Mouse (Mus musculus): ENCODE data around the gene Stx18. TPM values are rescaled to one million over a fixed set of nuclear protein-coding genes. Genes with fewer than 3 reads are reported as not detected.

Stx18 gene
- 47.3 and 50.4 TPM in 2 replicates for polyA plus RNA-seq (2012; rRNA removed)

DNA sequence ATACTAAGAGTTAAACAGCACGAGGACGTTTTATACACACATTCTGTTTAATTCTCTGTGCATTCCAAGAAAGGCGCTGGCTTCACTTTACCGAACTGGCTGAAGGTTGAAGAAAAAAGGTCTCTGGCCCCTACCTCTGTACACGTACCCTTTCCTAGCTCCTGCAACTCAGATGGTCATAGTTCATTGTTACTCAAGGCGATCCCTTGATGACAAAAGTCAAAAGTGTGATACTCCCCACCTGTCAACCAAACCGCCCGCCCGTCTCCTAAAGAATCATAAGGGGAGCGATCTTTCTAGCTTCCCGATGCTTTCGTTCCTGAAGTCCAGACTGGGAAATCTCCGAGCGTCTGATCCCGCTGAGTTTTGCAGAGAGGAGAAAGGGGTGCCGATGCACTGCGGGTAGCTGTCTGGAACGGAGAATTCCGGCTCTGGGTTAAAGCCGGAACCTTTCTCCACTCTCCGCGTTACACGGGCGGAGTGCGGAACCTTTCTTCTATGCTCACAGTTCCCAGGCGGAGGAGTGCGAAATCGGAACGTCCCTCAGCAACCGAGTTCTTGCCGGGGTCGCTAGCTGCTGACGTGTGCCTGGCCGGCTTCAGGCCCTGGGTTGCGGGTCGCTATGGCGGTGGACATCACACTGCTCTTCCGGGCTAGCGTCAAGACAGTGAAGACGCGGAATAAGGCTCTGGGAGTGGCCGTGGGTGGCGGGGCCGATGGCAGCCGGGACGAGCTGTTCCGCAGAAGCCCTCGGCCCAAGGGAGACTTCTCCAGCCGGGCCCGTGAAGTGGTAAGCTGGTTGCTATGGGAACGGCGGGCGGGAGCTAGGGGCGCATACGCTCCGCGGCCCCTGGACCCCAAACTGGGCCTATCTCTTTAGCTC lies at the start of gene Stx18:
TSS of gene Stx18 (plus strand) at position 33 of the 883 bp plus-strand sequence.
- Histone ChIP-seq H3K4me1 (ENCODE audit: control insufficient read depth, insufficient read depth, low read length) (peaks cover 4% of the 10 kb centered on the region; the same call in 1 of the 2 replicates), H3K4me3 (ENCODE audit: insufficient read depth, low read length) (peak within 1 kb of the TSS; percentile 81), H3K27ac (ENCODE audit: insufficient read depth, low read length) (no peak within 1 kb of the TSS; the same call in 1 of the 2 replicates)
- no peak for TF ChIP-seq CTCF (IDR thresholded peaks at IDR 0.05; ENCODE audit: extremely low read depth, insufficient read depth, low read length)
- peak; percentile 75; the same call in 1 of the 2 replicates for TF ChIP-seq POLR2A (IDR thresholded peaks at IDR 0.05; ENCODE audit: extremely low read depth, insufficient read depth, low read length)

DNA sequence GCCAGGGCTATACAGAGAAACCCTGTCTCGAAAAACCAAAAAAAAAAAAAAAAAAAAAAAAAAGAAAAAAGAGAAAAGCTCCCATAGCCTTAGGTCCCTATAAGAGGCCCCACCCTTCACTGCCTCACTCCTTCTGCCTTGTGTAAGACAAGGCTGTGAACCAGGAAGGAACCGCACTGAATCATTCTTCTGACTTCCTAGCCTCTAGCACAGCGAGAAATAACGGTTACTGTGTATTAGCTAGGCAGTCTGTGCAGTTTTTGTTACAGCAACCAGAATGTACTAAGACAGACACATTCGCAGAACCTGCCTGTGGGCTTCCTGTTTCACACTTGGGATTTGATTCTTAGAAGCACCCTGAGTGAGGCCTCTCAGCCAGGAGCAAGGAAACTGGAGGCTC lies 46.2 kb upstream of the Stx18 start:
- no peak overlapping the region for H3K27ac ChIP-seq (ENCODE audit: insufficient read depth, low read length)

DNA sequence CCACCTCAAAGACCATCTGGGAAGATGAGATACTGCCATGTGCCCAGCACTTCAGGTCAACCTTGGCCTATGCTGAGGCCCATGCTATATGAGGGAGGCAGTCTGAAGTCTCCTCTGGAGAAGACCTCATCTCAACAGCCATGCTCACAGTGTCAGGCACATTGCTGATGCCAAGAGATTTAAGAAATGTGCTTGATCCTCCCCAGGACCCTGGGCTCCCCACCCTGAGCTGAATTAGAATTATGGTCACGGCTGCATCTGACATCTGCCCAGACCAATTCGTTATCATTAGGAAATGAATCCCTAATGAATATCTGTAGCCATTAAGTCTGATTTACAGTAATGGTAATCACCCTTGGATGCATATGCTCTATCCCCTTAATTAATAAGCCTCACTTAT lies 39.7 kb upstream of the Stx18 start:
- no peak for TF ChIP-seq POLR2A (IDR thresholded peaks at IDR 0.05; ENCODE audit: extremely low read depth, insufficient read depth, low read length)
- TF ChIP-seq CTCF (IDR thresholded peaks at IDR 0.05; ENCODE audit: extremely low read depth, insufficient read depth, low read length), result no peak

More for the DNA sequence above, 46.2 kb upstream of the Stx18 start:
- Histone ChIP-seq H3K4me1 (ENCODE audit: control insufficient read depth, insufficient read depth, low read length) (no peaks in the 10 kb centered on the region), H3K4me3 (ENCODE audit: insufficient read depth, low read length) (no peak overlapping the region)
- TF ChIP-seq POLR2A (IDR thresholded peaks at IDR 0.05; ENCODE audit: extremely low read depth, insufficient read depth, low read length) (no peak), CTCF (IDR thresholded peaks at IDR 0.05; ENCODE audit: extremely low read depth, insufficient read depth, low read length) (no peak)

DNA sequence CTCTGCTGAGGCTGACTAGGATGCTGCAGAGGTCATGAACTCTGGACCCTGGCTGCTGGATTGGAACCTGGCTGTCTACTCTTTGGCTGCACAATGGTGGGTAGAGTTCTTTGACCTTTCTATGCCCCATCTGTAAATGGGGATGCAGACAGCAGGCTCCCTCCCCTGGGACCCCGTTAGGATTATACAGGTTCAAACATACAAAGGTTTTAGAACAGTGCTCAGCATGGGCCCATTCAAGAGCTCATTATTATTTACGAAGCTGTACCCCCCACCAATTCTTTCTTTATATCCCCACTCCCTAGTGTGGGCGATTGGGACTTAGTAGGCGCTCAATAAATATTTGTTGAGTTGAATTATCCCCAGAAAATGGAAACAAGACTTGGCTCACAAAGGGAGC lies 36.0 kb upstream of the Stx18 start:
- Histone ChIP-seq H3K4me3 (ENCODE audit: insufficient read depth, low read length) (no peak overlapping the region), H3K27ac (ENCODE audit: insufficient read depth, low read length) (no peak overlapping the region), H3K4me1 (ENCODE audit: control insufficient read depth, insufficient read depth, low read length) (no peaks in the 10 kb centered on the region)
- TF ChIP-seq POLR2A (IDR thresholded peaks at IDR 0.05; ENCODE audit: extremely low read depth, insufficient read depth, low read length) (no peak), CTCF (IDR thresholded peaks at IDR 0.05; ENCODE audit: extremely low read depth, insufficient read depth, low read length) (no peak)

More for the DNA sequence above, 39.7 kb upstream of the Stx18 start:
- Histone ChIP-seq H3K4me1 (ENCODE audit: control insufficient read depth, insufficient read depth, low read length) (no peaks in the 10 kb centered on the region), H3K27ac (ENCODE audit: insufficient read depth, low read length) (no peak overlapping the region), H3K4me3 (ENCODE audit: insufficient read depth, low read length) (no peak overlapping the region)

DNA sequence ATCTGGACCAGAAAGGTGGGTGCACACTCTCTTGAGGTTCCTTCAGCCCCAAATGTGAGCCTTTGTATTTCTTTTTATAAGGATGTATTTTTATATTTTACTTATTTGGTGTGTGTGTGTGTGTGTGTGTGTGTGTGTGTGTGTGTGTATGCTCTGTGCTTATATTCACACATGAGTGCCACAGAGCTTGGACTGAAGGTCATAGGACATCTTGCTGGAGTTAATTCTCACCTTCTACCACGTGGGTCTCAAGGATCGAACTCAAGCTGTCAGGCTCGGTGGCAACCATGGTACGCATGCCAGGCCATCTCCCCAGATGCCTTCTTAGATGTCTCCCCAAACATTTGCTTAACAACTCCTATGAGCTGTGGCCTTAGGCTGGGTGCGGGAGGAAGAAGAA lies 33.8 kb upstream of the Stx18 start:
- Histone ChIP-seq H3K27ac (ENCODE audit: insufficient read depth, low read length) (no peak overlapping the region), H3K4me3 (ENCODE audit: insufficient read depth, low read length) (no peak overlapping the region), H3K4me1 (ENCODE audit: control insufficient read depth, insufficient read depth, low read length) (no peaks in the 10 kb centered on the region)
- TF ChIP-seq CTCF (IDR thresholded peaks at IDR 0.05; ENCODE audit: extremely low read depth, insufficient read depth, low read length) (no peak), POLR2A (IDR thresholded peaks at IDR 0.05; ENCODE audit: extremely low read depth, insufficient read depth, low read length) (no peak)

DNA sequence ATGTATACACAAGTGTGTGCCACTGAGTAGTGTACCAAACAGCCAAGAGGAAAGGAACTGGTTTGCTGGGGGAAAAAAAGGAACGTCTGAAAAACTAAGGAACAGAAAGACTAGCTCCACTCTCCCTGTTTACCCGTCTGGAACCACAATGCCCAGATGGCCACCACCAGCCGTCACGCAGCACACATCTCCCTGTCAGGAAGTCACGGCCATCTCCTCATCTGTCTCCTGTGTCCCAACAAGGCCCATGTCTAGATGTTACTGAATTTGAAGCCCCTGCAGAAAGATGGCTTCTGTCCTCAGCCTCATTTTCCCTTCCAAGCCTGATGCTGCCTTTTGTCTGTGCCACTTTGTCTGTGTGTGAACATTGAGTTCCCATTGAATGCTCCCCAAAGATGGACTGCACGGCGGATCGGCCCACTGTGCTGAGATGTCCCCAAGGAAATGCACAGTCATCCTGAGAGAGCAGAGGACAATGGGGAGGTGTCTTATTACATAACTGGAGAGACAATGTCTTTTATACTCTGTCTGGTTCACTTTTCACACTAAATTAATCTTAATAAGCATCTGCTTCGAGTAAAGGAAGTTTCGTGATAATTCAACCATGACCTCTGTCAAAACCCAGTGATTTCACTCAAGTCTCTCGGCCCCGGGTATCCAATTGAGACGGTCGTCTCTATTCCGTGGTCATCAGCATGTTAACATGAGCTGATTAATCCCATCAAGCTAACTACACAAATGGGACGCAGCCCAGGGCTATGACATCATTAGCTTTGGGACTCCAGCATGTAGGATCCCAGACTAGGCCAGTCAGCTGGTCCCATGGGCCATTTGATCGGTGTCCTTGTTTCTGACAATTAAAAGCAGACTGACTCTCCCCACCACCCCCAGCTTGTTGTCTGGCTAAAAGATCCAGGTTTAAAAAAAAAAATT lies 31.9 kb upstream of the Stx18 start:
- no peaks in the 10 kb centered on the region for H3K4me1 ChIP-seq (ENCODE audit: control insufficient read depth, insufficient read depth, low read length)
- TF ChIP-seq CTCF (IDR thresholded peaks at IDR 0.05; ENCODE audit: extremely low read depth, insufficient read depth, low read length) (no peak), POLR2A (IDR thresholded peaks at IDR 0.05; ENCODE audit: extremely low read depth, insufficient read depth, low read length) (no peak)
- H3K27ac ChIP-seq (ENCODE audit: insufficient read depth, low read length), result no peak overlapping the region
- H3K4me3 ChIP-seq (ENCODE audit: insufficient read depth, low read length), result no peak overlapping the region

DNA sequence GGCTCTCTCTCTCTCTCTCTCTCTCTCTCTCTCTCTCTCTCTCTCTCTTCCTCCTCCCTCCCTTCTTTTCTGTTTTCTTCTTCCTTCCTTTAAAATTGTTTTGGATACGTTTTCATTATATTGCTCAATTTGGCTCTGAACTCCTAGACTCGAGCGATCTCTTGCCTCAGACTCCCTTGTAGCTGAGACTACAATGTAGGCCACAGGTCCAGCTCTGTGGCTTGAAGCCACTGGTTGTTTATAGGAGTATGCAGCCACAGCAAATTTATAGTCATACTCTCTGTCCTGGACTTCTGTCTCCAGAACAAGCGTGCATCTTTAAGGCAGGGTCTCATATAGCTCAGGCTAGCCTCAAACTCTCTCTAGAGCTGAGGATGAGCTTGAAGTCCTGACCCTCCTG lies 29.5 kb upstream of the Stx18 start:
- H3K27ac ChIP-seq (ENCODE audit: insufficient read depth, low read length), result no peak overlapping the region
- H3K4me1 ChIP-seq (ENCODE audit: control insufficient read depth, insufficient read depth, low read length), result no peaks in the 10 kb centered on the region
- no peak overlapping the region for H3K4me3 ChIP-seq (ENCODE audit: insufficient read depth, low read length)
- TF ChIP-seq CTCF (IDR thresholded peaks at IDR 0.05; ENCODE audit: extremely low read depth, insufficient read depth, low read length) (no peak), POLR2A (IDR thresholded peaks at IDR 0.05; ENCODE audit: extremely low read depth, insufficient read depth, low read length) (no peak)

DNA sequence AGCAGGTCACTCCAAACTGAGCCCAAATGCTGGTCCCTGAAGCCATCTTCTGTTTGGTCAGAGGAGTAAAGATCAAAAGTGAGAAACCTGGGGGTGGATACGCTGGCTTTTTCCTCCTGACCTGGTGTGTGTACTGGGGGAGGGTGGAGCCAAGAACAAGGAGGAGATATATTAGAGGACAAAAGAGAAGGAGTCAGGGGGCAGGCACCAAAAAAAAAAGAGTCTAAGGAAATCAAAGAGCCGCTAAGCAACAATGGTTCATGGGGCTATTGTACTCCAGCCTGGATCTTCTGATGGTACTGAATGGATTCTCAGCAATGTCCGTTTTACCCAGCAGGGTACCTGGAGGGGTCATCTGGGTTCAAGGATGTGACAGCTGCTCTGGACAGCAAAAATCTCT lies 23.6 kb upstream of the Stx18 start:
- TF ChIP-seq POLR2A (IDR thresholded peaks at IDR 0.05; ENCODE audit: extremely low read depth, insufficient read depth, low read length) (no peak), CTCF (IDR thresholded peaks at IDR 0.05; ENCODE audit: extremely low read depth, insufficient read depth, low read length) (no peak)
- Histone ChIP-seq H3K27ac (ENCODE audit: insufficient read depth, low read length) (no peak overlapping the region), H3K4me3 (ENCODE audit: insufficient read depth, low read length) (no peak overlapping the region), H3K4me1 (ENCODE audit: control insufficient read depth, insufficient read depth, low read length) (no peaks in the 10 kb centered on the region)

DNA sequence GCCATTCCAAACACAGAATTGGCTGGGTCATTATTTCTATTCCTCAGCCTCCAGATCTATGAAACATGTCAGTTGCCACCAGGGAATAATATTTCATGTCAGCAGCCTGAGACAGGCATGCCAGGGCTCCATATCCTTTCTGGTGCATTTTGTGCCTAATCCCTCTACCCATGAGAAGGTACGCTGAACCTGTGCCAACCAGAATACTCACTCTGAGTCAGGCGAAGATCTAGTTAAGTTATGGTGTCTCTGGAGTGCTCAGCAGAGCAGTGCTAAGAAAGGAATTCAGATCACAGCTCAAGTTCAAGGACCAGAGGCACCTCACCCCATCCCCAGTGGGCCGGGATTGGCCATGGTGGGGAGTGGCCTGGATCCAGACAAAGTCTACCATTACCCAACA lies 21.6 kb upstream of the Stx18 start:
- Histone ChIP-seq H3K4me1 (ENCODE audit: control insufficient read depth, insufficient read depth, low read length) (no peaks in the 10 kb centered on the region), H3K4me3 (ENCODE audit: insufficient read depth, low read length) (no peak overlapping the region), H3K27ac (ENCODE audit: insufficient read depth, low read length) (no peak overlapping the region)
- TF ChIP-seq POLR2A (IDR thresholded peaks at IDR 0.05; ENCODE audit: extremely low read depth, insufficient read depth, low read length) (no peak), CTCF (IDR thresholded peaks at IDR 0.05; ENCODE audit: extremely low read depth, insufficient read depth, low read length) (no peak)

Measured in cortical plate, adult 2 months (tissue).